Mouse (Mus musculus): ENCODE measurements around the gene Rgr.

DNA sequence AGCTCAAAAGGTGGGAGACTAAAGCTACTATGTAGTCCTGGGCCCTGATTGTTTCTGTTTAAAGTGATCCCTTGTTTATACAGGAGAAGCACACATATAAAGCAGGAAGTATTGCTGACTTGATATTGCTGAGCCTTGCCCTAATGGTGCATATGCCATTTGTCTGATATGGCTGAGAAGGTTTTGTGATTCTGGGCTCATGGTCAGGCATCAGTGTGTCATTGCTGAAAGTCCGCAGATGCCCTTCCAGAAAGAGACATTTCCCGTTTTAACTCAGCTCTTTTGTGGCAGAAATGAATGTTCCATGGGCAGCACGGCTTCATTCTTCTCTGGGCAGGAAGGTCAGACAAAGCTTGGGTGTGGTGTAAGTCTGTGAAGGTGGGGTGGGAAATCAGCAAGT is 63.1 kb downstream of the Rgr start:
- TF ChIP-seq CTCF (IDR thresholded peaks at IDR 0.05; ENCODE audit: insufficient read depth, low read length) (no peak), POLR2A (IDR thresholded peaks at IDR 0.05; ENCODE audit: borderline replicate concordance, extremely low read depth, low read depth, low read length) (no peak)

Measured in lung, adult 2 months (tissue).